In genomic region chr17:43242609-43243008, GRCm38 (mm10) we compare ENCODE assay signal across 24 mouse cellular contexts. TPM values are rescaled to one million over a fixed set of nuclear protein-coding genes. Genes with fewer than 3 reads are reported as not detected.
"Had no signal": no experiment of that assay in that cellular context is flagged by ENCODE, and none has a peak within 500 bp of the region (broad histone marks: within the 10 kb centered on the region; RNA-seq: fewer than 3 reads in every experiment).

No protein-coding gene starts in this region.

- DNase-seq: kidney, adult 8-10 months; kidney, postnatal 25 days; layer of hippocampus, adult 9-11 months; liver, embryonic 13.5 days; lung, adult 2 months; lung, postnatal 36 days; retina, postnatal 1 day; right cerebral cortex, postnatal 25 days; spleen, adult 18-20 months; thymus, adult 2 months; thymus, postnatal 14 days; thymus, postnatal 4 days had no signal

- H3K4me3 ChIP-seq: layer of hippocampus, adult 2 months; limb, embryonic 10.5 days; limb, embryonic 13.5 days; liver, embryonic 13.5 days; megakaryocyte, embryonic 14.5 days; midbrain, embryonic 10.5 days; midbrain, embryonic 13.5 days; myocyte; neural tube, embryonic 13.5 days; stomach, embryonic 15.5 days had no signal

- H3K27ac ChIP-seq: layer of hippocampus, adult 2 months; limb, embryonic 10.5 days; limb, embryonic 13.5 days; liver, embryonic 13.5 days; midbrain, embryonic 10.5 days; midbrain, embryonic 13.5 days; neural tube, embryonic 13.5 days; stomach, embryonic 15.5 days had no signal

- H3K27me3 ChIP-seq: limb, embryonic 13.5 days; liver, embryonic 13.5 days; midbrain, embryonic 13.5 days; neural tube, embryonic 13.5 days; stomach, embryonic 15.5 days had no signal

- H3K4me1 ChIP-seq: liver, embryonic 13.5 days; megakaryocyte, embryonic 14.5 days; midbrain, embryonic 10.5 days; midbrain, embryonic 13.5 days had no signal

- H3K9ac ChIP-seq: limb, embryonic 13.5 days; liver, embryonic 13.5 days; midbrain, embryonic 13.5 days; neural tube, embryonic 13.5 days; stomach, embryonic 15.5 days had no signal

- H3K4me2 ChIP-seq: limb, embryonic 13.5 days; liver, embryonic 13.5 days; midbrain, embryonic 13.5 days; neural tube, embryonic 13.5 days; stomach, embryonic 15.5 days had no signal

- ATAC-seq: intestine, postnatal 0 days; midbrain, embryonic 13.5 days; midbrain, embryonic 16.5 days had no signal

- H3K9me3 ChIP-seq: limb, embryonic 10.5 days; limb, embryonic 13.5 days; liver, embryonic 13.5 days; midbrain, embryonic 10.5 days; midbrain, embryonic 13.5 days; neural tube, embryonic 13.5 days; stomach, embryonic 15.5 days had no signal

- H3K36me3 ChIP-seq: limb, embryonic 10.5 days; limb, embryonic 13.5 days; liver, embryonic 13.5 days; midbrain, embryonic 10.5 days; midbrain, embryonic 13.5 days; neural tube, embryonic 13.5 days; stomach, embryonic 15.5 days had no signal

RNA-seq across cellular contexts. Expression of gene Adgrf1, which starts 27.5 kb away (rescaled TPM):
- polyA plus RNA-seq: limb, embryonic 10.5 days; lung, adult 2 months; lung, embryonic 16.5 days; midbrain, embryonic 10.5 days; midbrain, embryonic 13.5 days; midbrain, embryonic 16.5 days; myocyte; neural tube, embryonic 13.5 days had no signal
